Mouse (Mus musculus) midbrain, embryonic 14.5 days (tissue): ENCODE data around the gene Nadk2. TPM values are rescaled to one million over a fixed set of nuclear protein-coding genes. Genes with fewer than 3 reads are reported as not detected.
A peak's percentile ranks its signal among the peaks of the same experiment; 100 is the strongest.

ENCODE experiments used
- ATAC-seq: fragments of 200-750 bp; cut with Nextera tagmentation; 2 replicates; pipeline ENCODE4 v1.8.0; 2017; ENCODE audit warnings: moderate number of reproducible peaks, moderate library complexity; ENCODE audit not compliant: low FRiP score, low TSS enrichment
- DNase-seq: peaks from one replicate; pipeline ENCODE4 v3.0.0-alpha.2; 2015
- H3K27ac ChIP-seq: fragments of 300-500 bp; sonication (generic); replicated peaks from 2 replicates; pipeline ENCODE4 v1.5.1; 2014; ENCODE audit warnings: mild to moderate bottlenecking, low read depth, low read length, moderate library complexity
- H3K27me3 ChIP-seq: fragments of 300-500 bp; sonication (generic); 2 replicates; pipeline ENCODE4 v1.6.1; 2014; ENCODE audit warnings: low read length, control low read depth, mixed read lengths; ENCODE audit not compliant: control insufficient read depth, insufficient read depth
- H3K36me3 ChIP-seq: fragments of 300-500 bp; sonication (generic); 2 replicates; pipeline ENCODE4 v1.6.1; 2014; ENCODE audit warnings: low read length, control low read depth; ENCODE audit not compliant: control insufficient read depth, insufficient read depth
- H3K4me1 ChIP-seq: fragments of 300-500 bp; sonication (generic); 2 replicates; pipeline ENCODE4 v1.6.1; 2014; ENCODE audit warnings: mild to moderate bottlenecking, antibody characterized with exemption, low read length, control low read depth; ENCODE audit not compliant: control insufficient read depth, insufficient read depth
- H3K4me2 ChIP-seq: fragments of 300-500 bp; sonication (generic); 2 replicates; pipeline ENCODE4 v1.6.1; 2014; ENCODE audit warnings: mild to moderate bottlenecking, low read length, moderate library complexity
- H3K4me3 ChIP-seq: fragments of 300-500 bp; sonication (generic); replicated peaks from 2 replicates; pipeline ENCODE4 v1.5.1; 2014; ENCODE audit warnings: low read depth, low read length
- H3K9ac ChIP-seq: fragments of 300-500 bp; sonication (generic); replicated peaks from 2 replicates; pipeline ENCODE4 v1.6.1; 2014; ENCODE audit warnings: mild to moderate bottlenecking, low read length, moderate library complexity
- H3K9me3 ChIP-seq: fragments of 300-500 bp; sonication (generic); 2 replicates; pipeline ENCODE4 v1.6.1; 2016; ENCODE audit warnings: low read length, control low read depth, mixed read lengths; ENCODE audit not compliant: control insufficient read depth
- WGBS: fragments of 180-500 bp; shearing (Covaris S2); extraction: QIAGEN DNeasy Blood & Tissue Kit; methylation state at CpG from one replicate; pipeline ENCODE4 v1.1.7; 2014; 5-methylcytosine and 5-hydroxymethylcytosine counted together
- polyA plus RNA-seq: library from polyadenylated mRNA; unstranded; fragments of >200 nt; fragmentation: Nextera tagmentation; extraction: Ambion mirVana; gene quantifications from 2 replicates; pipeline ENCODE4 v1.2.1, GENCODE M21; 2014

The Nadk2 gene
- polyA plus RNA-seq, 1 experiment from 2014 or later = 36.0 TPM

- Histone ChIP-seq H3K27ac (no peak overlapping the region), H3K27me3 (no peaks in the 10 kb centered on the region), H3K4me3 (peak overlapping the region; percentile 92), H3K4me2 (peak overlapping the region; percentile 76), H3K9me3 (no peaks in the 10 kb centered on the region), H3K36me3 (no peaks in the 10 kb centered on the region), H3K9ac (no peak overlapping the region), H3K4me1 (peaks cover 23% of the 10 kb centered on the region)
- whole genome bisulfite sequencing = 59% methylated on average over 12 of the region's 12 CpGs
- DNase-seq (no peak), ATAC-seq (no peak)
Observed at GRCm38 (mm10) chr15:9073067-9073608, 2.1 kb downstream of the Nadk2 start.

GRCm38 (mm10) chr15:9073684-9074083, 2.6 kb downstream of the Nadk2 start:
- H3K27ac ChIP-seq = no peak overlapping the region
- H3K4me1 ChIP-seq = peaks cover 23% of the 10 kb centered on the region
- no peaks in the 10 kb centered on the region for H3K9me3 ChIP-seq
- no peak overlapping the region for H3K9ac ChIP-seq
- H3K36me3 ChIP-seq = no peaks in the 10 kb centered on the region
- ATAC-seq (no peak), DNase-seq (no peak)
- WGBS = 77% methylated on average over 5 of the region's 5 CpGs
- H3K27me3 ChIP-seq = no peaks in the 10 kb centered on the region
- peak overlapping the region; percentile 76 for H3K4me2 ChIP-seq
- H3K4me3 ChIP-seq = no peak overlapping the region; the same call in 1 of the 2 replicates

GRCm38 (mm10) chr15:9074139-9074538, 3.1 kb downstream of the Nadk2 start:
- no peak for ATAC-seq
- no peak for DNase-seq
- Histone ChIP-seq H3K36me3 (no peaks in the 10 kb centered on the region), H3K9me3 (no peaks in the 10 kb centered on the region), H3K27me3 (no peaks in the 10 kb centered on the region), H3K4me2 (no peak overlapping the region), H3K4me3 (no peak overlapping the region), H3K4me1 (peaks cover 26% of the 10 kb centered on the region), H3K9ac (no peak overlapping the region), H3K27ac (no peak overlapping the region)
- 37% methylated on average over 2 of the region's 2 CpGs for whole genome bisulfite sequencing

- Histone ChIP-seq H3K36me3 (no peaks in the 10 kb centered on the region), H3K4me2 (no peak overlapping the region), H3K4me3 (no peak overlapping the region), H3K4me1 (peaks cover 29% of the 10 kb centered on the region), H3K27me3 (no peaks in the 10 kb centered on the region), H3K9ac (no peak overlapping the region), H3K27ac (no peak overlapping the region), H3K9me3 (no peaks in the 10 kb centered on the region)
- DNase-seq (no peak), ATAC-seq (no peak)
- 21% methylated on average over 4 of the region's 4 CpGs for WGBS
Observed at GRCm38 (mm10) chr15:9074671-9075070, 3.6 kb downstream of the Nadk2 start.

GRCm38 (mm10) chr15:9075608-9076200, 4.6 kb downstream of the Nadk2 start:
- Histone ChIP-seq H3K36me3 (no peaks in the 10 kb centered on the region), H3K9me3 (no peaks in the 10 kb centered on the region), H3K4me1 (peaks cover 24% of the 10 kb centered on the region), H3K9ac (no peak overlapping the region), H3K27me3 (no peaks in the 10 kb centered on the region), H3K4me2 (no peak overlapping the region), H3K27ac (no peak overlapping the region), H3K4me3 (no peak overlapping the region)
- ATAC-seq = no peak
- 80% methylated on average over 14 of the region's 14 CpGs for WGBS
- no peak for DNase-seq

GRCm38 (mm10) chr15:9078481-9079300, 7.6 kb downstream of the Nadk2 start:
- DNase-seq = no peak
- Histone ChIP-seq H3K27me3 (no peaks in the 10 kb centered on the region), H3K4me2 (no peak overlapping the region), H3K4me1 (peaks cover 12% of the 10 kb centered on the region), H3K9me3 (no peaks in the 10 kb centered on the region), H3K9ac (no peak overlapping the region), H3K36me3 (no peaks in the 10 kb centered on the region), H3K4me3 (no peak overlapping the region), H3K27ac (no peak overlapping the region)
- 0 out of 2 replicates have a peak, but pooled peaks have one; percentile 22 for ATAC-seq
- 82% methylated on average over 12 of the region's 12 CpGs for WGBS

GRCm38 (mm10) chr15:9079626-9080025, 8.6 kb downstream of the Nadk2 start:
- Histone ChIP-seq H3K4me1 (peaks cover 11% of the 10 kb centered on the region), H3K9me3 (no peaks in the 10 kb centered on the region), H3K27me3 (no peaks in the 10 kb centered on the region), H3K4me3 (no peak overlapping the region), H3K27ac (no peak overlapping the region), H3K9ac (no peak overlapping the region), H3K4me2 (no peak overlapping the region), H3K36me3 (no peaks in the 10 kb centered on the region)
- DNase-seq = no peak
- 47% methylated on average over 5 of the region's 5 CpGs for WGBS
- no peak for ATAC-seq

GRCm38 (mm10) chr15:9080206-9080605, 9.1 kb downstream of the Nadk2 start:
- Histone ChIP-seq H3K36me3 (no peaks in the 10 kb centered on the region), H3K9me3 (no peaks in the 10 kb centered on the region), H3K9ac (no peak overlapping the region), H3K27ac (no peak overlapping the region), H3K4me2 (no peak overlapping the region), H3K4me1 (peaks cover 11% of the 10 kb centered on the region; the same call in 1 of the 2 replicates), H3K4me3 (no peak overlapping the region), H3K27me3 (no peaks in the 10 kb centered on the region)
- DNase-seq (no peak), ATAC-seq (no peak)
- WGBS = 69% methylated on average over 4 of the region's 4 CpGs
